Mouse (Mus musculus): ENCODE measurements at regions not wholly inside any gene's neighbourhood (a gene's known extent, or its start where the extent isn't known, plus 50 kb on each side); places are given as distances from the start of the nearest gene placed in this dataset.
A peak's percentile ranks its signal among the peaks of the same experiment; 100 is the strongest.

GRCm38 (mm10) chr10:118799767-118800166 is 70.2 kb downstream of the Dyrk2 start:
- peaks cover 12% of the 10 kb centered on the region; the same call in 1 of the 2 replicates for H3K4me1 ChIP-seq (replicated peaks)
- H3K9ac ChIP-seq = no peak overlapping the region
- H3K4me3 ChIP-seq (replicated peaks) = no peak overlapping the region
- H3K4me2 ChIP-seq = no peak overlapping the region
- no peak overlapping the region for H3K27ac ChIP-seq
- DNase-seq (no peak), ATAC-seq (ENCODE audit: low read depth) (no peak)
- no peaks in the 10 kb centered on the region for H3K9me3 ChIP-seq (replicated peaks)
- no peaks in the 10 kb centered on the region for H3K36me3 ChIP-seq
- H3K27me3 ChIP-seq = no peaks in the 10 kb centered on the region
- 85% methylated on average over 8 of the region's 8 CpGs for WGBS (ENCODE audit: insufficient replicate concordance)

- 68% methylated on average over 20 of the region's 20 CpGs for WGBS (ENCODE audit: insufficient replicate concordance)
- 0 out of 2 replicates have a peak overlapping the region, but pooled peaks have one; percentile 4 for H3K4me2 ChIP-seq
- H3K9me3 ChIP-seq (replicated peaks) = no peaks in the 10 kb centered on the region
- H3K4me3 ChIP-seq (replicated peaks) = no peak overlapping the region
- no peaks in the 10 kb centered on the region for H3K27me3 ChIP-seq
- ATAC-seq (ENCODE audit: low read depth) = no peak
- no peak overlapping the region for H3K27ac ChIP-seq
- no peak overlapping the region for H3K9ac ChIP-seq
- peaks cover 14% of the 10 kb centered on the region; the same call in 1 of the 2 replicates for H3K4me1 ChIP-seq (replicated peaks)
- H3K36me3 ChIP-seq = no peaks in the 10 kb centered on the region
- DNase-seq = no peak
Observed at GRCm38 (mm10) chr10:118803922-118804557, 66.0 kb downstream of the Dyrk2 start.

DNA sequence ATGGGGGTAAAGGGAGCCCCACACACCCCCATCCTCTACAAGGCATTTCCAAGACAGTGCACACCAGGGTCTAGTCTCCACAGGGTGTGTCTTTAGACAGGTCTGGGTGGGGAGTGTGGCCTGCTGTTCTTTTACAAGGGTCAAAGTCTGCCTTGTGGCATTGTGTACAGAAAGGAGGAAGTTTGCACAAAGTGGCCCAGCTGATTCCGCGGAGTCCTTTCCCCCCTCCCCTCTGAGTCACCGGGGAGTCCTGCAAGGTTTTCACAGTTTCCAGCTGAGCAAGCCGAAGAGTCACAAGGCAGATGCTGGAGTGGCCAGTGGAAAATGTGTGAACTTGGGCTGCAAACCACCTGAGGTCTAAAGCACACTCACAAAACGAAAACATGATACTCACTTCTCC is 65.4 kb downstream of the Dyrk2 start:
- Histone ChIP-seq H3K4me2 (0 out of 2 replicates have a peak overlapping the region, but pooled peaks have one; percentile 4), H3K4me1 (replicated peaks) (peaks cover 14% of the 10 kb centered on the region; the same call in 1 of the 2 replicates), H3K27ac (no peak overlapping the region), H3K36me3 (no peaks in the 10 kb centered on the region), H3K27me3 (no peaks in the 10 kb centered on the region), H3K9me3 (replicated peaks) (no peaks in the 10 kb centered on the region), H3K4me3 (replicated peaks) (no peak overlapping the region), H3K9ac (no peak overlapping the region)
- 16% methylated on average over 5 of the region's 5 CpGs for WGBS (ENCODE audit: insufficient replicate concordance)
- DNase-seq = no peak
- ATAC-seq (ENCODE audit: low read depth) = peak; percentile 60; the same call in 1 of the 2 replicates
